Mouse (Mus musculus): ENCODE data around the gene Coro6. TPM values are rescaled to one million over a fixed set of nuclear protein-coding genes. Genes with fewer than 3 reads are reported as not detected.

Gene Coro6
- polyA plus RNA-seq, 1 experiment: 23.9 TPM

DNA sequence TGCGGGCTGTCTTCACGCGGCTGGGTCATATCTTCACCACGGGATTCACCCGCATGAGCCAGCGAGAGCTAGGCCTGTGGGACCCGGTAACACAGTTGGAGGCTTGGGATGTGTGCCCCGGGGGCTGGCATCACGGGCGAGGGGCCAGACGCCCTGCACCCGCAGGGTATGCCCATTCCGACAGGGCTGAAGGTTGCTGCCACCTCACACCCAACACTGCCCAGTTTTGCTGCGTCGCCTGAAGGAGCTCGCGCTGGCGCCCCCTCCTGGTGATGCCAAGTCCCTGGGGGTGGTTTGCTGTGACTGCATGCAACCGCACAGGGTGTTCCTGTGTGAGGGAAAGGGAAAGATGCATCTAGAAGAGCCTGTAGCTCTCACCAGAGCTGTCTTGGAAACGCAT is 5.6 kb downstream of the Coro6 start:
- 18% methylated on average over 20 of the region's 20 CpGs for WGBS
- Histone ChIP-seq H3K36me3 (ENCODE audit: control insufficient read depth, insufficient read depth, low read length) (no peaks in the 10 kb centered on the region), H3K27me3 (ENCODE audit: control insufficient read depth, insufficient read depth, low read length) (peaks cover 6% of the 10 kb centered on the region), H3K4me1 (replicated peaks; ENCODE audit: control insufficient read depth, insufficient read depth, low read length) (peaks cover 9% of the 10 kb centered on the region), H3K27ac (ENCODE audit: control insufficient read depth, insufficient read depth, low read length) (no peak overlapping the region), H3K4me3 (ENCODE audit: control insufficient read depth, insufficient read depth, low read length) (no peak overlapping the region)
- TF ChIP-seq POLR2A (IDR thresholded peaks at IDR 0.05; ENCODE audit: control insufficient read depth, extremely low read depth, insufficient read depth, low read length, poor library complexity) (no peak), CTCF (IDR thresholded peaks at IDR 0.05; ENCODE audit: borderline replicate concordance, control insufficient read depth, extremely low read depth, insufficient read depth, low read length, poor library complexity) (peak; percentile 95)
- DNase-seq: peak; percentile 86

DNA sequence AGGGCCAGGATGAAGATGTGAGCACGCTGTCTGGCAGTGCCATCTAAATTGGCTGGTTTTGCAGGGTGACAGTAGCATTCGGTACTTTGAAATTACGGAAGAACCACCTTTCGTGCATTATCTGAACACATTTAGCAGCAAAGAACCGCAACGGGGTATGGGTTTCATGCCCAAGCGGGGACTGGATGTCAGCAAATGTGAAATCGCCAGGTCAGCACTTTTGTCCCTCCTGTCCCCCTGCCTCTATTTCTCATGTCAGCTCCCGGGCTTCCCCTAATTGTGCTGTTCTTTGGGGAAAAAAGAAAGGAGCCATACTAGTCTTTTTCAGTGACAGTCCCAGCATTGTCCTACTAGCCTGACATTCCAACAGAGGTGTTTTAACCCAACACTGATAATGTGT is 6.2 kb downstream of the Coro6 start:
- peaks cover 9% of the 10 kb centered on the region for H3K4me1 ChIP-seq (replicated peaks; ENCODE audit: control insufficient read depth, insufficient read depth, low read length)
- H3K27ac ChIP-seq (ENCODE audit: control insufficient read depth, insufficient read depth, low read length): no peak overlapping the region
- H3K36me3 ChIP-seq (ENCODE audit: control insufficient read depth, insufficient read depth, low read length): no peaks in the 10 kb centered on the region
- WGBS: 94% methylated on average over 9 of the region's 9 CpGs
- peaks cover under 1% of the 10 kb centered on the region; the same call in 1 of the 2 replicates for H3K27me3 ChIP-seq (ENCODE audit: control insufficient read depth, insufficient read depth, low read length)
- H3K4me3 ChIP-seq (ENCODE audit: control insufficient read depth, insufficient read depth, low read length): no peak overlapping the region
- TF ChIP-seq CTCF (IDR thresholded peaks at IDR 0.05; ENCODE audit: borderline replicate concordance, control insufficient read depth, extremely low read depth, insufficient read depth, low read length, poor library complexity) (no peak), POLR2A (IDR thresholded peaks at IDR 0.05; ENCODE audit: control insufficient read depth, extremely low read depth, insufficient read depth, low read length, poor library complexity) (no peak)
- no peak for DNase-seq

DNA sequence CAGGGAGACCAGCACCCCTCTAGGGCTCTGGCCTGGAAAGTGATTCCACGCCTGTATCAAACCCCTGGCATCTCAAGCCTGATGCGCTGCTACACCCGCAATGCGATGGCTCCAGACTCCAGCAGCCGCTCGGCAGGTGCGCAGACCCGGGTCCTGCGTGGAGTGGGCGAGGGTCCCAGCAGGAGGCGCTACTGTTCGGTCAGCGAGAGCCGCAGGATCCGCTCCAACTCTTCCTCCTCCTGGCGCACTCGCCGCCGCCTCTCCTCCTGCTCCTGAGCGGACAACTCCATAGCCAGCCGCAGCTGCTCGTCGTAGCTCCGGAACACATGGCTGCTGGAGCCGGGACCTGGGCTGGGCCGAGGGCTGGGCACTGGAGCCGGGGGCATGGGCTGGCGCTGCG is 9.2 kb downstream of the Coro6 start:
- Histone ChIP-seq H3K27ac (ENCODE audit: control insufficient read depth, insufficient read depth, low read length) (no peak overlapping the region), H3K36me3 (ENCODE audit: control insufficient read depth, insufficient read depth, low read length) (no peaks in the 10 kb centered on the region), H3K27me3 (ENCODE audit: control insufficient read depth, insufficient read depth, low read length) (no peaks in the 10 kb centered on the region), H3K4me3 (ENCODE audit: control insufficient read depth, insufficient read depth, low read length) (no peak overlapping the region), H3K4me1 (replicated peaks; ENCODE audit: control insufficient read depth, insufficient read depth, low read length) (peaks cover 9% of the 10 kb centered on the region)
- WGBS: 97% methylated on average over 27 of the region's 29 CpGs
- TF ChIP-seq CTCF (IDR thresholded peaks at IDR 0.05; ENCODE audit: borderline replicate concordance, control insufficient read depth, extremely low read depth, insufficient read depth, low read length, poor library complexity) (no peak), POLR2A (IDR thresholded peaks at IDR 0.05; ENCODE audit: control insufficient read depth, extremely low read depth, insufficient read depth, low read length, poor library complexity) (no peak)
- DNase-seq: no peak

DNA sequence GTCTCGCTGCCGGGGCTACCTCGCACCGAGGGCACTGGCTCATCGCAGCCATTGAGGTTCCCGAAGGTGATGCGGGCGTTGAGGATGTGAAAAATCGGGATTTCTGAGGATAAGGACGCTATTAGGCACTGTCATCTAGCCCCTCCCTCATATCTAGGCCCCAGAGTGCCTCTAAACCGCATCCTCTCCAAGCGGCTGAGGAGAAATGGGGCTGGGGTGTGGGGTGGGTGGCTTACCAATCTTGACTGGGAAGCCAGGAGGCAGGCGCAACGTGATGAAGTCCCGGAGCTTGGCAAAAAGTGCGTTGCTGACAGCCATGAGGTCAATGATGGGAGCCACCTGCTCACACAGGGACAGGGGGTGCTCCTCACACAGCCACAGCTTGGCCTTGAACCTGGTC is 10.6 kb downstream of the Coro6 start:
- Histone ChIP-seq H3K4me3 (ENCODE audit: control insufficient read depth, insufficient read depth, low read length) (no peak overlapping the region), H3K27ac (ENCODE audit: control insufficient read depth, insufficient read depth, low read length) (no peak overlapping the region), H3K27me3 (ENCODE audit: control insufficient read depth, insufficient read depth, low read length) (no peaks in the 10 kb centered on the region), H3K36me3 (ENCODE audit: control insufficient read depth, insufficient read depth, low read length) (no peaks in the 10 kb centered on the region), H3K4me1 (replicated peaks; ENCODE audit: control insufficient read depth, insufficient read depth, low read length) (peaks cover 12% of the 10 kb centered on the region)
- no peak for DNase-seq
- 98% methylated on average over 16 of the region's 16 CpGs for WGBS
- no peak for TF ChIP-seq POLR2A (IDR thresholded peaks at IDR 0.05; ENCODE audit: control insufficient read depth, extremely low read depth, insufficient read depth, low read length, poor library complexity)
- TF ChIP-seq CTCF (IDR thresholded peaks at IDR 0.05; ENCODE audit: borderline replicate concordance, control insufficient read depth, extremely low read depth, insufficient read depth, low read length, poor library complexity): no peak

DNA sequence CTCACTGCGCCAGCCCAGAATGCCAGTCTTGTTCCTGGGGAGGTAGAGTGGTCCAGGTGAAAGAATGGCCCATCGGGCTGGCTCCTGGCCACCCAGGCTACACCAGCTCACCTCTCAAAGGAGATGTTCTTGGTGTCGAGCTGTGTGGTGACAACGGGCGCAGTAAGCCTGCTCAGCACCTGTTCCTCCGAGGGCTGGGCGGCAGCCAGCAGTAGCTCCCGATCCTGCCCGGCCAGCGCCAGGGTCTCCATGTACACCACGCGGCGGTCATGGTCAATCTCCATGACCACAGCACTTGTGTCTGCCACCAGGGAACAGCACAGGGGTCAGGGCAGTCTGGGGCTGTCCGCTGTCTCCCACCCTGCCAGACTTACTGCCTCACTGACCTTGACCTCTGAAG is 14.0 kb downstream of the Coro6 start:
- no peak overlapping the region for H3K4me3 ChIP-seq (ENCODE audit: control insufficient read depth, insufficient read depth, low read length)
- H3K27me3 ChIP-seq (ENCODE audit: control insufficient read depth, insufficient read depth, low read length): no peaks in the 10 kb centered on the region
- TF ChIP-seq POLR2A (IDR thresholded peaks at IDR 0.05; ENCODE audit: control insufficient read depth, extremely low read depth, insufficient read depth, low read length, poor library complexity) (no peak), CTCF (IDR thresholded peaks at IDR 0.05; ENCODE audit: borderline replicate concordance, control insufficient read depth, extremely low read depth, insufficient read depth, low read length, poor library complexity) (no peak)
- DNase-seq: no peak
- 97% methylated on average over 14 of the region's 14 CpGs for WGBS
- H3K36me3 ChIP-seq (ENCODE audit: control insufficient read depth, insufficient read depth, low read length): no peaks in the 10 kb centered on the region
- peaks cover 12% of the 10 kb centered on the region for H3K4me1 ChIP-seq (replicated peaks; ENCODE audit: control insufficient read depth, insufficient read depth, low read length)
- no peak overlapping the region for H3K27ac ChIP-seq (ENCODE audit: control insufficient read depth, insufficient read depth, low read length)

DNA sequence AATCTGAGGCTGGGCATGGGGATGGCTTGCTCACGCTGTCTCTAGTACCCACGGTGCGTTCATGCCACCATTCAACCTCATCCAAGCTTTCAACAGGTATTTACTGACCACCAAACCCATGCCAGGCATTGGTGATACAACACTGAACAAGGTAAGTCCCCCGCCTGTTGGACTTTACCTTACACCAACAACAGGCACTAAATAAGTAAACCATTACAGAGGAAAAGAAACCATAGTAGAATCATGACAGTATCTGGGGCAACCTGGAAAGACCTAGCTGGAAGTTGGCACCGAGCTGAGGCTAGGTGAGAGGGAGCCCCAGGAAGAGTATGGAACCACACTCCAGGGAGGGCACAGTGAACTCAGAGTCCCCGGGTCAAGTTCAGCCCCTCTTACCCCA is 14.7 kb downstream of the Coro6 start:
- WGBS: 94% methylated on average over 6 of the region's 6 CpGs
- DNase-seq: no peak
- no peak for TF ChIP-seq CTCF (IDR thresholded peaks at IDR 0.05; ENCODE audit: borderline replicate concordance, control insufficient read depth, extremely low read depth, insufficient read depth, low read length, poor library complexity)
- no peak for TF ChIP-seq POLR2A (IDR thresholded peaks at IDR 0.05; ENCODE audit: control insufficient read depth, extremely low read depth, insufficient read depth, low read length, poor library complexity)
- no peak overlapping the region for H3K4me3 ChIP-seq (ENCODE audit: control insufficient read depth, insufficient read depth, low read length)
- H3K4me1 ChIP-seq (replicated peaks; ENCODE audit: control insufficient read depth, insufficient read depth, low read length): peaks cover 12% of the 10 kb centered on the region
- no peak overlapping the region for H3K27ac ChIP-seq (ENCODE audit: control insufficient read depth, insufficient read depth, low read length)
- H3K27me3 ChIP-seq (ENCODE audit: control insufficient read depth, insufficient read depth, low read length): no peaks in the 10 kb centered on the region
- no peaks in the 10 kb centered on the region for H3K36me3 ChIP-seq (ENCODE audit: control insufficient read depth, insufficient read depth, low read length)

DNA sequence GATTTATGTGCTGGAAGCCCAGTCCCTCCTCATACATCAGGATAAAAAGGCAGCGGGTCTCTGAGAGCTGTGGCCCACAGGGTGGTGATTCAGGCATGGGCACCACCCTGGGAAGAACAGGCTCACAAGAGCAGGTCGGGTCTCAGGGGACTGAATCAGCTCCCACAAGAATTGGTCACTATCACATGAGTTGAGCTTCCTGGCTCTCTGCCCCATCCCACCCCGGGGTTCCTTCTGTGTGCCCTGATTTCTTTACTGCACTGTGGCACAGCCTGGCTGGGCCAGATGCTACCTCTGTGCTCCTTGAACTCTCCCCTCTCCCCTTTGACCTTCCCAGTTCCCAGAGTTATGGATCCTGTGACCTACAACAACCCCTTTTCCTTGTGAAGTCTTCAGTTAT is 20.8 kb downstream of the Coro6 start:
- DNase-seq: no peak
- peaks cover 24% of the 10 kb centered on the region for H3K4me1 ChIP-seq (replicated peaks; ENCODE audit: control insufficient read depth, insufficient read depth, low read length)
- 69% methylated on average over 3 of the region's 3 CpGs for WGBS

More for the DNA sequence above, 20.8 kb downstream of the Coro6 start:
- H3K27me3 ChIP-seq (ENCODE audit: control insufficient read depth, insufficient read depth, low read length): no peaks in the 10 kb centered on the region
- H3K36me3 ChIP-seq (ENCODE audit: control insufficient read depth, insufficient read depth, low read length): no peaks in the 10 kb centered on the region
- H3K27ac ChIP-seq (ENCODE audit: control insufficient read depth, insufficient read depth, low read length): peak overlapping the region; percentile 79; the same call in 1 of the 2 replicates
- H3K4me3 ChIP-seq (ENCODE audit: control insufficient read depth, insufficient read depth, low read length): no peak overlapping the region
- TF ChIP-seq CTCF (IDR thresholded peaks at IDR 0.05; ENCODE audit: borderline replicate concordance, control insufficient read depth, extremely low read depth, insufficient read depth, low read length, poor library complexity) (no peak), POLR2A (IDR thresholded peaks at IDR 0.05; ENCODE audit: control insufficient read depth, extremely low read depth, insufficient read depth, low read length, poor library complexity) (no peak)

Measured in thymus, adult 2 months (tissue).